Mouse (Mus musculus): ENCODE measurements at regions not wholly inside any gene's neighbourhood (a gene's known extent, or its start where the extent isn't known, plus 50 kb on each side); places are given as distances from the start of the nearest gene placed in this dataset.

DNA sequence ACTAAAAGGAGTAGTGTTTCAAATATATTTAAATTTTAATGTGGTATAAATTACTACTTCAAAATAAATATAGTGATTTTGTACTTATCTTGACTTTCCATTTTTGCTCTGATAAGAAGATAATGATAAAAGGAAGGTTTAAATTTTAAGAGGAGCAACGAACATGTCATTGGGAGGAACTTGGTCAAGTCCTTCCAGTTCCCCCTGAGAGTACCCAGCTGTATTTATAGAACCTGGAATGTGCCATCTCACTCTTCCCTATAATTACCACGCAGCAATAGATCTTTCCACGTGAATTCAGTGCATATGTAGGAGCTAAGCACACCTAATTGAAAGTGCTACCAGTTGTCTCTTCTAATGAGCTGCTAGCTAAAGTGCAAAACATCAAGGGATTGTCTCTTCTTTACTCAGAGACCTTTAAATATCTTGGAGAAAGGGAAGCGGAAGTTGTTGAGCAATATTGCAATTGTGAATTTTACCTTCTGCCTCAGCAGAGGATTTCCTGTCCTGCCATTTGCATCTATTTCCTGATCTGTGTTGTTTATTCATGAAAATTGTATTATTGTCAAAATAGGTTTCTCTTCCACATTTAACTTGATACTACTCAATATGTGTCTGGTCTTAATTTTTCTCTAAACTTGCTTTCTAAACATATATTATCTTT lies 1243.0 kb upstream of the Zeb2 start:
- DNase-seq (ENCODE audit: low spot score) = no peak

GRCm38 (mm10) chr2:46358225-46358624 lies 1241.0 kb upstream of the Zeb2 start:
- DNase-seq (ENCODE audit: low spot score) = no peak

DNA sequence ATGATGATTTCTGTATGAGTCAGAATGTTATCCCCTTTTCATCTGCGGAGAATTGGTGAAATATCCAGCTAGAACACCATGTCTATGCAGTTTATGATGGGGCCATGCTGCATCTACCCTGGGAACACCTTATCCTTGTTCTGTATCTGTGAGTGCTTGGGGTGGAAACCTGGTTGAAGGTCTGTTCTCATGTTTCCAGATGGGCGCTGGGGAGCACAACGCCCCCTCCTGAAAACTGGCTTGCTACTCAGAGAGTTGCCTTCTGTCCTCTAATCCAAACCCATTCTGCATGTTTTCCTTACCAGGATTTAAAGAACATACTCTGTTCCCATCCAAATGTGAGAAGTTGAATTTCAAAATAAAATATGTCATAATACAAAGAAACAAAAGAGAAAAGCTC lies 1239.5 kb upstream of the Zeb2 start:
- DNase-seq (ENCODE audit: low spot score) = no peak

DNA sequence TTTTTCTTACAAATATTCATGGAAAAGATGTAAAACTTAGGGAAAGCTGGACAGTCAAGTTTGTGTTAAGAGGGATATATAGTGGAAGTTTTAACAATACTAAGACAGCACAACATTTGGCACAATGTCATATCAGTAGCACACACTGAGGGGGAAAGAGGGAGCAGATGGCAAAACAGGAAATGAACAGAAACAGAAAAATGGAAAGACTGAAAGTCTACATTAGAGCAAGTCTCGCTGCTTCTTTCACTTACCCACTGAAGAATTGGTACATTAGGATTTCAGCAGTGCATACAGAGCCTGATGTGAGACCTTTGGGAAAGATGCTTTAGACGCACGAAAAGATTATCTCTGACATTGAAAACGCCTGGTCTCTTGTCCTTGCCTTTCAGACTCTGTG lies 1223.5 kb upstream of the Zeb2 start:
- DNase-seq (ENCODE audit: low spot score) = no peak

- no peak for DNase-seq (ENCODE audit: low spot score)
Observed at GRCm38 (mm10) chr2:46316666-46317065, 1199.5 kb upstream of the Zeb2 start.

- DNase-seq (ENCODE audit: low spot score) = no peak
Observed at GRCm38 (mm10) chr2:46315243-46315642, 1198.0 kb upstream of the Zeb2 start.

- DNase-seq (ENCODE audit: low spot score) = no peak
Observed at GRCm38 (mm10) chr2:46307582-46308153, 1190.5 kb upstream of the Zeb2 start.

DNA sequence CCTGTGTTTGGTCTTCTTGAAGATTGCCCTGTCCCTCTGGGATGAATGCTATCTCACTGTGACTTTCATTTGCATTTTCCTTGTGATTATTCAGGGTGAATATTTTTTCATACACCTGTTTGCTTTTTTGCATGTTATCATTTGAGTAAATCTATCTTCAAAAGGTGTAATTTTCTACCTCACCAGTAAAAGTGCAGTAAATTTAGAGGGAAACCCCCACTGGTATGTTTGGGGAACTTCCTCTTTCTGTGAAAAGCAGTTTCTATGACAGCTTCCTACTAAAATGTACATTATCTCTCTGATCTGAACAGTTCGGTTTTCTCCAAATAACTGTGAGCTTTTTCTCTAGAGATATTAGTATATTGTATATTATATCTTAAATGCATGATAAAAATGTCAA lies 1185.4 kb upstream of the Zeb2 start:
- DNase-seq (ENCODE audit: low spot score) = no peak

DNA sequence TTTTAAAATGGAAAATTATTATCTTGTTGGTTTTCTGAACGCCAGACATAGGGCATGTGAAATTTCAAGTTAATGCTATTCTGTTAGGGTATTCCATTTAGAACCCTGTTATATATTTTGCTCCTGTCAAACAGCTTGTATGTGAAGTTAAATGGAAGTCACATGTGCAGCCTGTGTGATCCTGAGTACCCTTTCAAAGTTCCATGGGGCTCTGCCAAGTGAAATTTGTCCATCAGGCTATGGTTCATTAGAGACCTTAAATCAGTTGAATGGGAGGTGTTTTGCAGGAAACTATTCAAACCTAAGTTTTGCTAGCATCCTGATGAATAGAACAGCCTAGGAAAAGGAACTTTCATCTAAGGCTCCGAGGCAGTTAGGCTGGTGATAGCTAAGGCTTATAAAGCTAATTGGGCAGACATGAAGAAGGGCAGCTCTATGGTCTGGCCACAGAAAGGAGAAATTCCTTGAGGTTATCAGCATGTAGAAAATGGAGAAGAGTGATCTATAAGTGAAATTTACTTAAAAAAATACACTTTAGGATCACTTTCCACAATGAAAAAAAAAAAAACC lies 1180.2 kb upstream of the Zeb2 start:
- DNase-seq (ENCODE audit: low spot score) = no peak

DNA sequence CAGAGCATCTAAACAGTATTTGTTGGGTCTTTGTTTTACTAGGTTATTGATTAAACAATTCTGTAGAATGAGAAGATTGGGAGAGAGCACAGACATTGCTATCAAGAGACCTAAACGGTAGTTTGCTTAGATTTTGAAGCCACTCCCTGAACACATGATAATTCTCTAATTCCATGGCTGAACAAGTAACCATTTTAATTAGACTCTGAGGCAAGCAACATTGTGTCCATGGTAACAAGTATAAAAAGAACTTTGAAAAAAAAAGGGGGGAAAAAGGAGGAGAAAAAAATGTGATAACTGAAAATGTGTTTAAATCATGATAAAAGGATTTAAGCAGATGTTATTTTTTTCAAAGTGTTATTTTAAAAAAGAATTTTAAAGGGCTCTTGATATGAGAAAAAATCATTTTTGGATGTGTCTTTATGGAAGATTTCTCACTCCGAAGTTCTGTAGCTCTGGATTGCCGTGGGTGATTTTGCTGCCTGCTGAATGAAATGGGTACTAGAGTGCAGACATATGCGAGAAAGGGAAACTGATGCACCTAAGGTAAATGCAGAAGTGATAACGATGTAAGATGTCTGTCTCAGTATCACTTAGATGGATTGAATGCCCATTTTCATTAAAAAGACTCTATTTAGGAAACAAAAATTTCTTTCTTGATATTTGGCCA lies 1166.9 kb upstream of the Zeb2 start:
- no peak for DNase-seq (ENCODE audit: low spot score)

DNA sequence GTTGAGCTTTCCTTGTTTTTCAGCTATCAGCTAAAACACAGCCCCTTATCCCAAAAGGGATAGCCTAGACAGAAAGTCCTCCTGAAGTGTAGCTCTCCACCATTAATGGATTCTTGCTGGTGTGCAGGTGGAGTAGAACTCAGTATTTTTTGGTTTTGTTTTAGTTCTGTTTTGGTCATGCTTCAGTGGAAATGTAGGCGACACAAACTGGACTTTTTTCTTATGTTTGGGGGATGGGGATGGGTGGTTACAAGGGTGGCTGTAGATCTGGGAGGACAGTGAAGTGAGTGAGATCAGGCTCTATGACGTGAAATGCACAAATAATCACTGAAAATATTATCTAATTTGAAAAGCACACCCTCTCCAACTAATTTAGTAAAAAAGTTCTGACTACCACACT lies 1163.6 kb upstream of the Zeb2 start:
- DNase-seq (ENCODE audit: low spot score) = no peak

DNA sequence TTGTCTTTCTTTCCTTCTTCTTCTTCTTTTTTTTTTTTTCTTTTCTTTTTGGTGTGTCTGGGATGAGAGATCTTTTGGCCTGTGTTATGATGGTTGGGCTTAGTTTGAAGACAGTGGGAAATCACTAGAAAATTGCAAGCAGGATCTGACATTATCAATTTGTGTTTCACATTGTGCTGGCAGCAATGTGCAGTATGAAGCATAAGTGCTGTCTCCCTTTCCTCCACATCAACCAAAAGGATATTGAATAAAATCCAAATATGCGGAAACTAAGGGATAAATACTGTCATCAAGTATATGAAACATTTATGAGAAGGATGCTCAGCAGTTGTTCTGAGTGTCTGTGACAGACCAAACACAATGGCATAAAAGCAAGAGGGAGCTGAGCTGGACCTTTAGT lies 1144.4 kb upstream of the Zeb2 start:
- DNase-seq (ENCODE audit: low spot score) = no peak

GRCm38 (mm10) chr2:46251562-46251961 lies 1134.4 kb upstream of the Zeb2 start:
- no peak for DNase-seq (ENCODE audit: low spot score)

DNA sequence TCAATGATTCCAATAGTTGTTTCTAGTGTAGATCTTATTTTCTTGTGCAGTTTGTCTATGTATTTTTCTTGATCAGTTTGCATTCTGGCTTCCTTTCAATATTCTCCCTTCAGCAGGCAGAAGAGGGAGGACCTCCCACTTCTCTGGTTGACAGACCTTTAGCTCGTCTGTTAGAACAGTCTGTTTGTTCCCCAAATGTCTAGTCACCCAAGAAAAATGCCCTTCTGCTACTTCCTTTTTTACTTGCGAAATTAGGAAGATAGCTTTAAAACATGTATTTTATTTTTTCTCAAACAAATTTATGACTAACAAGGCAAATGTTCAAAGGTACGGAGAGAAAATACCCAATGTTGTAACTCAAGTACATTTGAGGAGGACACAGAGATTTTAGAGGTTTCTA lies 1128.5 kb upstream of the Zeb2 start:
- no peak for DNase-seq (ENCODE audit: low spot score)

- DNase-seq (ENCODE audit: low spot score) = no peak
Observed at GRCm38 (mm10) chr2:46244697-46245096, 1127.5 kb upstream of the Zeb2 start.

DNA sequence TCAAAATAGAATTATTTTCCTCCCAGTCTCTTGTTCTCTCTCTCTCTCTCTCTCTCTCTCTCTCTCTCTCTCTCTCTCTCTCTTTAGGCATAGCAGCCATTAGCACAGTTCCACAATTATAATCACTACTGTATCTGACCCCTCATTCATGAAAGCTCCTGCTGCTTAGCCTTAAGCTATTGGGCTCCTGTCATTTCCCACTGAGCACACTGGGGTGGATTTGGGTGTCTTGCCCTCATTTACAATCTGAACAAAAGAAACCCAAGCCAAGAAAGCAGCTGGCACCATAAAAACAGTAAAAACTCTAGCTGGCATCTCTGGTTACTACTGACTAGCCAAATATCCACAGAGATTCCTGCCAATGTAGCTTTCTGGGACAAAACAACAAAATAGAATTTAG lies 1125.6 kb upstream of the Zeb2 start:
- DNase-seq (ENCODE audit: low spot score) = no peak

GRCm38 (mm10) chr2:46239874-46240273 lies 1122.7 kb upstream of the Zeb2 start:
- DNase-seq (ENCODE audit: low spot score) = no peak

- no peak for DNase-seq (ENCODE audit: low spot score)
Observed at GRCm38 (mm10) chr2:46230791-46231450, 1113.7 kb upstream of the Zeb2 start.

- no peak for DNase-seq (ENCODE audit: low spot score)
Observed at GRCm38 (mm10) chr2:46218336-46218957, 1101.3 kb upstream of the Zeb2 start.

- DNase-seq (ENCODE audit: low spot score) = no peak
Observed at GRCm38 (mm10) chr2:46199341-46199740, 1082.1 kb upstream of the Zeb2 start.

GRCm38 (mm10) chr2:46187265-46187888 lies 1070.2 kb upstream of the Zeb2 start:
- no peak for DNase-seq (ENCODE audit: low spot score)

DNA sequence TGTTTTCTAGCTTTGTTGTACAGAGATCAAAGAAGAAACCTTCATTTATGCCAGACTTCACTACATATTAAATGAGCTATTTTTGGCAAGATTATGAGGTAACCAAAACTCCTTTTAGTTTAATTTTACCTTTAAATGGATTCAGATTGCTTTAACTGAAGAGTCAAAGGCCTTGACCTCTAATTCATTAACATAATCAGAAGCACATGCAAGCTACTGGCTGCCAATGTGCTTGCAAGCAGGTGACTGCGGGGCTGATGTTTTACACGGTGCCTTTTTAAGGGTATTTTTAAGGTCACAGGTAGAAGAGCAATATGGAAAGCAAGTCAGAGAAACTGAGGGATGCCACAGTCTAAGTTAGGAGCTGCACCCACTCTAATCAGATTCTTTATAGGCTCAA lies 1066.0 kb upstream of the Zeb2 start:
- DNase-seq (ENCODE audit: low spot score) = no peak

All from ovary, postnatal 36 days (tissue).